Mouse (Mus musculus) MEL (cell line): ENCODE measurements around the gene Smarcb1. TPM values are rescaled to one million over a fixed set of nuclear protein-coding genes. Genes with fewer than 3 reads are reported as not detected.

ENCODE experiments used
- DNase-seq: peaks from one replicate; pipeline ENCODE4 v3.0.0; 2011; ENCODE audit warnings: low read depth, low spot score
- H3K27ac ChIP-seq: 2 replicates; pipeline ENCODE4 v1.5.1; 2012; ENCODE audit warnings: low read depth, mild to moderate bottlenecking, control low read depth, low read length, moderate library complexity; ENCODE audit not compliant: control insufficient read depth
- H3K27me3 ChIP-seq, 2 experiments: fragments of 150-350 bp in 1 of 2; sonication (generic) in 1 of 2; 2 replicates each; pipeline ENCODE4 v1.6.1; 2012; ENCODE audit warnings: low read length in 2 of 2, mild to moderate bottlenecking in 2 of 2, improper control_type of control experiment in 1 of 2, moderate library complexity in 1 of 2; ENCODE audit not compliant: insufficient read depth in 2 of 2, control insufficient read depth in 1 of 2
- H3K36me3 ChIP-seq, 2 experiments: 2 replicates each; pipeline ENCODE4 v1.6.1; 2012 to 2014; ENCODE audit warnings: low read length in 2 of 2, improper control_type of control experiment in 1 of 2, inconsistent platforms in 1 of 2, mild to moderate bottlenecking in 1 of 2; ENCODE audit not compliant: insufficient read depth in 2 of 2, control insufficient read depth in 1 of 2
- H3K4me1 ChIP-seq, 2 experiments: fragments of 150-350 bp in 1 of 2; sonication (generic) in 1 of 2; 2 replicates each; pipeline ENCODE4 v1.6.1; 2012; ENCODE audit warnings: low read length in 2 of 2, improper control_type of control experiment in 1 of 2, mild to moderate bottlenecking in 1 of 2; ENCODE audit not compliant: insufficient read depth in 2 of 2, control insufficient read depth in 1 of 2
- H3K4me3 ChIP-seq, 2 experiments: fragments of 150-350 bp in 1 of 2; sonication (generic) in 1 of 2; 2 replicates each; pipeline ENCODE4 v1.5.1; 2012; ENCODE audit warnings: low read depth in 2 of 2, low read length in 2 of 2, mild to moderate bottlenecking in 2 of 2, moderate library complexity in 2 of 2, control low read depth in 1 of 2, improper control_type of control experiment in 1 of 2; ENCODE audit not compliant: control insufficient read depth in 1 of 2, insufficient read depth in 1 of 2
- H3K79me2 ChIP-seq: 2 replicates; pipeline ENCODE4 v1.6.1; 2012; ENCODE audit warnings: mild to moderate bottlenecking, low read length, moderate library complexity; ENCODE audit not compliant: control insufficient read depth, poor library complexity, insufficient read depth
- H3K9ac ChIP-seq: 2 replicates; pipeline ENCODE4 v1.6.1; 2012; ENCODE audit warnings: low read depth, mild to moderate bottlenecking, control low read depth, low read length, moderate library complexity; ENCODE audit not compliant: control insufficient read depth, poor library complexity, severe bottlenecking
- H3K9me3 ChIP-seq: fragments of 150-350 bp; sonication (generic); replicated peaks from 2 replicates; pipeline ENCODE4 v1.6.1; 2012; ENCODE audit warnings: mild to moderate bottlenecking, low read length, improper control_type of control experiment, moderate library complexity; ENCODE audit not compliant: insufficient read depth
- CHD2 ChIP-seq: IDR thresholded peaks from 2 replicates; pipeline ENCODE4 v1.6.1; 2011; ENCODE audit warnings: low read length, improper control_type of control experiment
- CTCF ChIP-seq, 3 experiments: IDR thresholded peaks in 2 of 3; conservative IDR thresholded peaks in 1 of 3; 2 replicates each; pipeline ENCODE4 v1.5.1; 2011 to 2012; ENCODE audit warnings: low read length in 3 of 3, low read depth in 2 of 3, mild to moderate bottlenecking in 2 of 3, improper control_type of control experiment in 1 of 3, inconsistent platforms in 1 of 3, mixed read lengths in 1 of 3, moderate library complexity in 1 of 3; ENCODE audit not compliant: control insufficient read depth in 1 of 3, insufficient read depth in 1 of 3, poor library complexity in 1 of 3, severe bottlenecking in 1 of 3
- E2F4 ChIP-seq: IDR thresholded peaks from 2 replicates; pipeline ENCODE4 v1.6.1; 2011; ENCODE audit warnings: low read depth, low read length, improper control_type of control experiment, borderline replicate concordance
- ELF1 ChIP-seq: IDR thresholded peaks from 2 replicates; pipeline ENCODE4 v1.6.1; 2014; ENCODE audit warnings: low read depth, mild to moderate bottlenecking, inconsistent platforms, low read length, improper control_type of control experiment, moderate library complexity
- GABPA ChIP-seq: IDR thresholded peaks from 2 replicates; pipeline ENCODE4 v1.6.1; 2012; ENCODE audit warnings: low read depth, mild to moderate bottlenecking, inconsistent platforms, low read length, improper control_type of control experiment, moderate library complexity
- MAFK ChIP-seq: IDR thresholded peaks from 2 replicates; pipeline ENCODE4 v1.6.1; 2011; ENCODE audit warnings: low read depth, mild to moderate bottlenecking, low read length, improper control_type of control experiment, borderline replicate concordance
- MAX ChIP-seq: IDR thresholded peaks from 2 replicates; pipeline ENCODE4 v1.6.1; 2011; ENCODE audit warnings: low read length, improper control_type of control experiment
- MEF2A ChIP-seq: IDR thresholded peaks from 2 replicates; pipeline ENCODE4 v1.6.1; 2014; ENCODE audit warnings: low read depth, mild to moderate bottlenecking, inconsistent platforms, low read length, improper control_type of control experiment; ENCODE audit not compliant: poor library complexity, insufficient replicate concordance, severe bottlenecking; ENCODE audit errors: extremely low read depth
- MXI1 ChIP-seq: IDR thresholded peaks from 2 replicates; pipeline ENCODE4 v1.6.1; 2011; ENCODE audit warnings: mild to moderate bottlenecking, low read depth, low read length, improper control_type of control experiment
- MYB ChIP-seq: IDR thresholded peaks from 2 replicates; pipeline ENCODE4 v1.6.1; 2011; ENCODE audit warnings: mild to moderate bottlenecking, low read depth, low read length, improper control_type of control experiment
- NRF1 ChIP-seq: IDR thresholded peaks from 2 replicates; pipeline ENCODE4 v1.6.1; 2014; ENCODE audit warnings: low read depth, mild to moderate bottlenecking, inconsistent platforms, low read length, improper control_type of control experiment, moderate library complexity; ENCODE audit not compliant: poor library complexity, insufficient read depth, severe bottlenecking
- POLR2A ChIP-seq, 2 experiments: IDR thresholded peaks; 2 replicates each; pipeline ENCODE4 v1.6.1; 2011 to 2012; ENCODE audit warnings: low read length in 2 of 2, mild to moderate bottlenecking in 2 of 2, control low read depth in 1 of 2, improper control_type of control experiment in 1 of 2, low read depth in 1 of 2, moderate library complexity in 1 of 2; ENCODE audit not compliant: control insufficient read depth in 1 of 2, insufficient read depth in 1 of 2, poor library complexity in 1 of 2
- POLR2AphosphoS5 ChIP-seq: IDR thresholded peaks from 2 replicates; pipeline ENCODE4 v1.6.1; 2012; ENCODE audit warnings: low read depth, borderline replicate concordance, mild to moderate bottlenecking, inconsistent platforms, low read length, moderate library complexity, mixed read lengths
- RCOR1 ChIP-seq: IDR thresholded peaks from 2 replicates; pipeline ENCODE4 v1.6.1; 2012; ENCODE audit warnings: low read depth, mild to moderate bottlenecking, inconsistent platforms, low read length, improper control_type of control experiment
- SIN3A ChIP-seq: IDR thresholded peaks from 2 replicates; pipeline ENCODE4 v1.6.1; 2012; ENCODE audit warnings: low read length, improper control_type of control experiment, inconsistent platforms
- TBP ChIP-seq: IDR thresholded peaks from 2 replicates; pipeline ENCODE4 v1.8.0; 2011; ENCODE audit warnings: low read depth, low read length, improper control_type of control experiment
- UBTF ChIP-seq: IDR thresholded peaks from 2 replicates; pipeline ENCODE4 v1.6.1; 2012; ENCODE audit warnings: low read depth, mild to moderate bottlenecking, inconsistent platforms, low read length, improper control_type of control experiment, moderate library complexity, borderline replicate concordance; ENCODE audit not compliant: insufficient read depth
- USF2 ChIP-seq, 2 experiments: IDR thresholded peaks; 2 replicates each; pipeline ENCODE4 v1.6.1; 2011 to 2012; ENCODE audit warnings: improper control_type of control experiment in 2 of 2, low read length in 2 of 2, borderline replicate concordance in 1 of 2, inconsistent platforms in 1 of 2, low read depth in 1 of 2, mild to moderate bottlenecking in 1 of 2; ENCODE audit not compliant: insufficient read depth in 1 of 2
- ZC3H11A ChIP-seq: IDR thresholded peaks from 2 replicates; pipeline ENCODE4 v1.6.1; 2012; ENCODE audit warnings: low read depth, mild to moderate bottlenecking, inconsistent platforms, low read length, improper control_type of control experiment
- ZKSCAN1 ChIP-seq: IDR thresholded peaks from 2 replicates; pipeline ENCODE4 v1.6.1; 2012; ENCODE audit warnings: low read depth, mild to moderate bottlenecking, inconsistent platforms, low read length, improper control_type of control experiment, moderate library complexity
- ZNF384 ChIP-seq: IDR thresholded peaks from 2 replicates; pipeline ENCODE4 v1.6.1; 2012; ENCODE audit warnings: low read depth, mild to moderate bottlenecking, inconsistent platforms, low read length, improper control_type of control experiment
- polyA plus RNA-seq, 2 experiments: library from polyadenylated mRNA; stranded (reverse) in 1 of 2; unstranded in 1 of 2; fragments of >175 nt in 1 of 2; fragments of >200 nt in 1 of 2; gene quantifications; 2 replicates each; pipeline versions ENCODE4 v1.2.1 to v1.2.4; 2012; ENCODE audit warnings: low replicate concordance in 2 of 2, low read depth in 1 of 2; ENCODE audit not compliant: insufficient read length in 2 of 2, insufficient read depth in 1 of 2, missing spikeins in 1 of 2
- total RNA-seq: library from RNA; depleted of rRNA; stranded (reverse); fragments of 300-350 nt; gene quantifications from 2 replicates; pipeline ENCODE4 v1.2.3, GENCODE M21; 2012

Smarcb1 gene
- total and polyA plus RNA-seq, 3 experiments: 91.8 to 2,689 (median 117) TPM

- peaks cover under 1 to 24% of the 10 kb centered on the region in 2 experiments; a peak in 3 of 4 replicates for H3K4me1 ChIP-seq
- H3K27ac ChIP-seq: no peak overlapping the region
- peaks cover 0 to 12% of the 10 kb centered on the region in 2 experiments; a peak in 2 of 4 replicates for H3K36me3 ChIP-seq
- DNase-seq: no peak
- no peak overlapping the region for H3K9ac ChIP-seq
- TF ChIP-seq NRF1 (no peak), UBTF (no peak), E2F4 (no peak), POLR2A (IDR thresholded peaks at IDR 0.05; ENCODE audit: control insufficient read depth in 1 of 2, insufficient read depth in 1 of 2, low read depth in 1 of 2, low read length in 2 of 2, poor library complexity in 1 of 2) (no peak), GABPA (no peak), ELF1 (no peak), ZNF384 (no peak), ZKSCAN1 (no peak), POLR2AphosphoS5 (no peak), MAFK (no peak)
- TF ChIP-seq, all 39 proteins: peak for 0
- H3K79me2 ChIP-seq: no peaks in the 10 kb centered on the region
- no peaks in the 10 kb centered on the region for H3K9me3 ChIP-seq
- no peaks in the 10 kb centered on the region; a peak in 1 of 4 replicates for H3K27me3 ChIP-seq
- no peak overlapping the region for H3K4me3 ChIP-seq
Measured at GRCm38 (mm10) chr10:75945213-75945612, 23.8 kb upstream of the Smarcb1 start.

GRCm38 (mm10) chr10:75944066-75944772, 22.8 kb upstream of the Smarcb1 start:
- Histone ChIP-seq H3K27me3 (no peaks in the 10 kb centered on the region), H3K27ac (no peak overlapping the region), H3K4me3 (no peak overlapping the region), H3K36me3 (peaks cover 0 to 21% of the 10 kb centered on the region in 2 experiments; a peak in 2 of 4 replicates), H3K79me2 (no peaks in the 10 kb centered on the region), H3K4me1 (peaks cover 8 to 32% of the 10 kb centered on the region in 2 experiments), H3K9ac (no peak overlapping the region), H3K9me3 (no peaks in the 10 kb centered on the region)
- no peak for DNase-seq
- TF ChIP-seq ZC3H11A (no peak), ZKSCAN1 (no peak), MYB (no peak), USF2 (IDR thresholded peaks at IDR 0.05; ENCODE audit: borderline replicate concordance in 1 of 2, insufficient read depth in 1 of 2, low read depth in 1 of 2, low read length in 2 of 2) (no peak), SIN3A (no peak), CTCF (IDR thresholded peaks at IDR 0.05 in 2 of 3, conservative IDR thresholded peaks at IDR 0.05 in 1 of 3; ENCODE audit: control insufficient read depth in 1 of 3, insufficient read depth in 1 of 3, low read depth in 2 of 3, low read length in 3 of 3, poor library complexity in 1 of 3, severe bottlenecking in 1 of 3) (no peak), CHD2 (no peak), MXI1 (no peak), MEF2A (no peak), TBP (no peak), RCOR1 (no peak), MAX (no peak)
